Mouse (Mus musculus): Measurements from ENCODE around the gene Cd300e.
"Not testable (repeated sequence)": the region's sequence is repeated elsewhere in the genome, so short reads cannot be mapped to it uniquely, and the experiment has no call there.

The Cd300e gene

DNA sequence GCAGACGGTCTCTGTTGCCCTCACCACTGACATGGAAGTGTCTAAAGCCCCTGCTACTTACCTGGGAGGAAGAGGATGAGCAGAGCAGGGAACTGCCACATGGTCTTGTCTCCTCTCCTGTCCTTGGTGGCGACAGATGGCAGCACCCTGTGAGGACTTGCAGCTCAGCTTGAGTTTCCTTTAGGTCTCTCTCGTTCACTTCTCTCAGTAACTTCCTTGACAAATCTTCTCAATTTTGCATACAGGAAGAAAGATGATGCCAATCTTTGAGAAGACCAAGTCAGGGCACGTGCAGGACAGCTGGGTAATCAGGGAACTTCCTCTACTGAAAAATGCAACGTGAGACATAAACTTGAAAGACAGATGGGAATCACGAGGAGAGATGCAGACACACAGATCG is 45.9 kb downstream of the Cd300e start, which contains the start of gene Cd300ld2:
Cd300ld2 (minus strand) TSS at position 101 of the 400 bp plus-strand sequence.
- CTCF ChIA-PET: not testable (repeated sequence)

DNA sequence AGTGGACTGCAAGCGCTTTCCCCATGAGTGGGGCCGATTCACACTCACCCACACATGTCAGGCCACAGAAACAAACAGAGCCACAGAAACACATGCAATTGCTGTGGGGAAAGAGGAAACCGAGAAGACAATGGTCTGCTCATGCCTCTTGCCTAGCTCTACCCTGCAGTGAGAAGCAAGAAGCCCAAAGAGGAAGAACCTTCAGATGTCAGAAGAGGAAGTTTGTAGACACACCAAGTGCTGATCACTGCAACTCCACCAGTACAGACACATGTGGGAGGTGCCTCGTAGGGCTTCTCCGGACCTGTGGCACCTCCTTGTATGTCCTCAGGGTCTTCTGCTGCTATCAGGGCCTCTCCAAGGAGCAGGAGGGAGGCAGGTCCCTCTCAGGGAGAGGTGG is 57.9 kb downstream of the Cd300e start:
- CTCF ChIA-PET: no interaction called here

All from spleen, embryonic (tissue).